Mouse (Mus musculus) spleen, postnatal 14 days (tissue): ENCODE data around the gene Dennd4c.
"Not testable (repeated sequence)": the region's sequence is repeated elsewhere in the genome, so short reads cannot be mapped to it uniquely, and the experiment has no call there.

Experiments
- DNase-seq, 2 experiments: peaks; one replicate each; pipeline ENCODE4 v3.0.0; 2021 to 2022; ENCODE audit warnings: low spot score in 2 of 2

Dennd4c gene

GRCm38 (mm10) chr4:86810604-86811003 lies 62.2 kb downstream of the Dennd4c start:
- no peak for DNase-seq

- no peak for DNase-seq
These were observed 66.5 kb downstream of the Dennd4c start for GRCm38 (mm10) chr4:86814850-86815249.

DNA sequence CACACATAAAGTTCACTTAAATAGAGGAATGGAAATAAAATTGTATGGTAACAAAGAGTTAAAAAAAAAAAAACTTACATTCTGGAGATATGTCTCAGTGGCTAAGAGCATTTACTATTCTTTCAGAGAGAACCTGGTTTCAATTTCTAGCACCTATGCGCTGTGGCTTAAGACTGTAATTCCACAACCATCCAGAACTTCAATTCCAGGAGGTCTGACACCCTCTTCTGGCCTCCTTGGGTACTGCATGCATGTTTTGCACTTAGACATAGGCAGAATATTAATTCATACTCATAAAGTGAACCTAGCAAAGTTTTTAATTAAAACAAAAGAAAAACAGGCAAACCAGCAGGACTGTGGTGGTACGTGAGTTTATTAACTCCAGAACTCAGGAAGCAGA lies 74.8 kb downstream of the Dennd4c start:
- DNase-seq = peak in 1 of 2 experiments; percentile 20

DNA sequence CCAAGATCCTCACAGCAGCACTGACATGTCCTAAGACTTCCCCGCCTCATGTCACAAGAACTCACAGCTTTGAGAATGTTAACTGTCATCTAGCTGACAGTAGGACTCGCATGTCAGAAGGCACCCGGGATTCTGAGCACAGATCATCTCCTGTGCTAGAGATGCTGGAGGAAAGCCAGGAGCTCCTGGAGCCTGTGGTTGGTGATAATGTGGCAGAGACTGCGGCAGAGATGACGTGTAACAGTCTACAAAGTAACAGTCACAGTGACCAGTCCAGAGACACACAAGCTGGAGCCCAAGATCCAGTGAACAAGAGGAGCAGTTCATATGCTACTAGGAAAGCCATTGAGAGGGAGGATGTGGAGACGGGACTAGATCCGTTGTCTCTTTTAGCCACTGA lies 76.8 kb downstream of the Dennd4c start:
- DNase-seq = no peak

GRCm38 (mm10) chr4:86831896-86832295 lies 83.5 kb downstream of the Dennd4c start:
- no peak for DNase-seq

GRCm38 (mm10) chr4:86841141-86841540 lies 92.8 kb downstream of the Dennd4c start:
- DNase-seq = not testable (repeated sequence)

GRCm38 (mm10) chr4:86845384-86845783 lies 97.0 kb downstream of the Dennd4c start:
- no peak for DNase-seq

DNA sequence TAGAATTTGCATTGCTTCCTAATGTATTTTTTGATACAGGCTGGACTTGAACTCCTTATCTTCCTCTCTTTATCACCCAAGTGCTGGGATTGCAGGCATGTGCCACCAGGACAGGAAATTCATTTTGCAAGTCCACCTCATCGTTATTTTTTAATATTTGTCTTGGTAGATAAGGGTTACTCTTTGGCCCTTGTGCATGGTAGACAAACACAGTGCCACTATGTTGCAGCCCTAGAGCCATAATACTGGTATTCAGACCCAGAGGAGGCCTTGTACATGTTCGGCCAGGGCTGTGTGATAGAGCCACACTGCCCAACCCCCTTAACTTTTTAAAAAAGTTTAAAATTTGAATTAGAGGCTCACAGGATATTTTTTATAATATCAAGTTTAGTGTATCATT lies 98.9 kb downstream of the Dennd4c start:
- no peak for DNase-seq

DNA sequence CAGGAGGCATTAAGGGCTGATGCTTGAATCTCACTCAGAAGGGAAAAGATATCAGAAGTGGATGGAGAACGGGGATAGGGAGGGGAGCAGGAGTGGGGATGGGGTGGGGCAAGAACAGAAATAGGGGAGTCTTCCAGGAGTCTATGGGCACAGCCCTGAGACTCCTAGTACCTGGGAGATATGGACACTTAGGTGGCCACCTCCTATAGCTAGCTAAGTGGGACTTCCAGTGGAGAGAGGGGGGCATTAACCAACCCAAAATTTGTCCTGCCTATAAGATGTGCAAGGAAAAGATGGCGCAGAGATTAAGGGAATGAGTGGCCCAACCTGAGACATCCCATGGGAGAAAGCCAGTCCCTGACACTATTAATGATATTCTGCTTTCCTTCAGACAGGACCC lies 103.0 kb downstream of the Dennd4c start:
- no peak for DNase-seq

DNA sequence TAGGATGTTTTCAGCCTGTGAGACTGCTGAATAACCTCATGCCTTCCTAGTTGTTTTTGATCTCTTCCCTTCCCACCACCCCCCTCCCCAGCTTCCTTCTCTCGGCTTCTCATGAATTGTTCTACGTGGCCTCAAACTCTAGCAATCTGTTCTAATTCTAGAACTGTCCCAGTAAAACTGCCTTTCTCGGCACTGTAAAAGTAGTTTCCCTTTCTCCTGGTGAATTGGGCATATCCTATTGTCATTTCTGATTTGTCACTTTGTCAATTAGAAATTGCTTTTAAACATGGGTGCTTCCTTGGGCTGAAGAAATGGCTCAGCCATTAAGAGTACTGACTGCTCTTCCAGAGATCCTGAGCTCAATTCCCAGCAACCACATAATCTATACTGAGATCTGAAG lies 103.7 kb downstream of the Dennd4c start:
- DNase-seq = no peak

GRCm38 (mm10) chr4:86852813-86853590 lies 104.6 kb downstream of the Dennd4c start:
- no peak for DNase-seq

GRCm38 (mm10) chr4:86856304-86857112 lies 108.2 kb downstream of the Dennd4c start:
- peak in 1 of 2 experiments; percentile 10 for DNase-seq

- DNase-seq = peak; percentile 87 to 94
These were observed 109.0 kb downstream of the Dennd4c start, which contains the start of gene Rps6 for GRCm38 (mm10) chr4:86857113-86858069. Gene Rps6 (minus strand): TSS chr4:86857412.

GRCm38 (mm10) chr4:86858070-86858440 lies 109.7 kb downstream of the Dennd4c start:
- no peak for DNase-seq

DNA sequence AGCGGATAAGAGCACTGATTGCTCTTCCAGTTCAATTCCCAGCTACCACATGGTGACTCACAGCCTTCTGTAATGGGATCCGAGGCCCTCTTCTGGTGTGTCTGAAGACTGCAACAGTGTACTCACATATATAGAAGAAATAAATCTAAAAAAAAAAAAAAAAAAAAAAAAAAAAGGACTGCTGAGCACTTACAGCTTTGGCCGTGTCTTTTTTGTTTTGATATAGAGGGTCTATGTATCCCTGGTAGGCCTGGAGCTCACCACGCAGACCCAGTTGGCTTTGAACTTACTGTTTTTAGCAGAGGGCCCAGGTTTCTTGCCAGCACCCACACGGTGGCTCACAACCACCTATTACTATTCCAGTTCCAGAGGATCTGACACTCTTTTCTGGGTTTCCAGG lies 115.7 kb downstream of the Dennd4c start:
- DNase-seq = no peak

GRCm38 (mm10) chr4:86871988-86872387 lies 123.6 kb downstream of the Dennd4c start:
- DNase-seq = no peak

DNA sequence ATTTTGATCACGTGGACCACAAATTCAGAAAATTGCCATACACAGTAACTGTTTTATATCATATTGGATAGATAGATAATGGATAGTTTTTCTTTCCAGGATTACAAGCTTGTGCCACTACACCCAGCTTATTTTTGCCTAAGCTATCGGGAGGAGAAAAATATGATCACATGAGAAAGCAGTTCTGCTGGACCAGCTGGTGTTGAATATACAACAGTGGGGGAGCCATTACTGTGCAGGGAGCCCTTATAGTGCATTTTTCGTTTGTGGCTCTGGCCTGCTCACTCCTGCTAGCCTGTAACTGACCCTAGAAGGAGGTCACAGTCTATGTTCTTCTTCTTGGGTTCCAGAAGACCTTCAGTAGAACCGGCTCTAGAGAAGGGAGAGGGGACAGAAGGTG lies 124.7 kb downstream of the Dennd4c start:
- DNase-seq = no peak

DNA sequence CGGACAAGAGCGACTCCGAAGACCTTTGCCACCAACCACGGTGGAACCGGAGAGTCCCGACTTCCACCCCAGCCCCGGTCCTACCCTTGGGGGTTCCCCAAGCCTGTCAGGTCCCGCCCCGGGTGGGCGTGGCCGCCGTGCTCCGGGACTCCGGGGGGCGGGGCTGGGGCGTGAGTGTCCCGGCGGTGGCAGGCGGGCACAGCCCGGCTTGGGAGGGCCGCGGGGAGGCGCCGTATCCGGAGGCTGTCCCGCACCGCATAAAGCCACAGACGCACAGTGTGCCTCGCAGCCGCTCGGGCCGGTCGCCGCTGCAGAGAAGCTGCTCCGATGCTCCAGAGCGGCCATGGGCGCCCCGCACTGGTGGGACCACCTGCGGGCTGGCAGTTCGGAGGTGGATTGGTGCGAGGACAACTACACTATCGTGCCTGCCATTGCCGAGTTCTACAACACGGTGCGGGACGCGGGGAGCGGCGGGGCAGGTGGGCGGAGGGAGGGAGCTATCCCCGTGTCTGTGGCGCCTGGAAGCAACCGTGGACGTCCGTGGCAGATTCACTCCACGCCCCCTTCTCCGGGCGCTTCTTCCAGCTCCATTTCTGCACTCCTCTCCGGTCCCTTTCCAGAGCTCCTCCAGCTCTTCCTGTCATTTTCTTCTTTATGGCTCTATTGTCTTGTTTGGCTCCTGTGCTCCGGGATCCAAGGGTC lies 125.9 kb downstream of the Dennd4c start, which contains the start of gene Acer2:
Gene Acer2, plus strand, starts transcription at position 251 of the 702 bp plus-strand sequence.
- DNase-seq = peak; percentile 78 to 84

DNA sequence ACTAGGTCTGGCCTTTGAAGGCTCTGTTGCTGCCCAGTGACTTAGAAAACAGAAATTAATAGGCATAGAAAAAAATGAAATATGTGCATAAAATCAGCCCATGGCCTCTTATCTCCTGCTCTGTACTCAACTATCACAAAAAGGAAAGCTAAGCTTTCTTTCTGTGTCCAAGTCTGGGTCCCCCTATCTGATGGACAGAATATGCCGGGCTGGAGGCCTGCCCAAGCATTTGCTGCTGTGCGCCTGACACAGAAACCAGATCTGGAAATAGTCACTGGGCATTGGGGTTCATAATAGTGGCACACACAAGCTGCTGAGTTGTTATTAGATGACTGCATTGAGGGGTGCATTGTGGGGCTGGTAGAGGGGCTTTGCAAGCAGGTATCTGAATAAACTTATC lies 131.1 kb downstream of the Dennd4c start:
- DNase-seq = no peak

DNA sequence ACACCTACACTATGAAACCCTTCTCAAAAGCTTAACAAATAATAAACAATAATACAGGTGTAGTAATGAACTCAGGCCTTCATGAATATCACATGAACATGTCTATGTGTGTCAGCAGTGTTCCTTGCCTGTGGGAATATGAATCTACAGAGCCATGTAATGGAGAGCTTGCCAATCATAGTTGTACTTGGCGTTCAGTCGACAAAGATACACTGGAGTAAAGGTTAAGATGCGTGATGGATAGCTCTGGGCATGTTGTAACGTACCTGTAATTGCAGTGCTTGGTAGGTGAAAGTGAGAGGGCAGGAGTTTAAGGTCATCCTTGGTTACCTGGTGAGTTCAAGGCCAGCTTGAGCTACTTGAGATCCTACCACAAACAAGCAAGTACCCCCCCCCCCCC lies 132.8 kb downstream of the Dennd4c start:
- DNase-seq = no peak

- DNase-seq = no peak
These were observed 134.1 kb downstream of the Dennd4c start for GRCm38 (mm10) chr4:86882413-86882812.
